Mouse (Mus musculus) forebrain, embryonic 11.5 days (tissue): ENCODE results near the gene Adamts20. TPM values are rescaled to one million over a fixed set of nuclear protein-coding genes. Genes with fewer than 3 reads are reported as not detected.

Experiments
- ATAC-seq: fragments of 200-750 bp; cut with Nextera tagmentation; replicated peaks from 2 replicates; pipeline ENCODE4 v1.8.0; 2017; ENCODE audit warnings: moderate TSS enrichment; ENCODE audit not compliant: low FRiP score
- DNase-seq: peaks from one replicate; pipeline ENCODE4 v3.0.0-alpha.2; 2017; ENCODE audit warnings: low spot score
- H3K27ac ChIP-seq: fragments of 300-500 bp; sonication (generic); 2 replicates; pipeline ENCODE4 v1.5.1; 2014; ENCODE audit warnings: low read depth, low read length
- H3K27me3 ChIP-seq: fragments of 300-500 bp; sonication (generic); 2 replicates; pipeline ENCODE4 v1.6.1; 2014; ENCODE audit warnings: mild to moderate bottlenecking, low read length, mixed read lengths; ENCODE audit not compliant: control insufficient read depth, insufficient read depth
- H3K36me3 ChIP-seq: fragments of 300-500 bp; sonication (generic); 2 replicates; pipeline ENCODE4 v1.6.1; 2014; ENCODE audit warnings: mild to moderate bottlenecking, low read length, moderate library complexity, mixed read lengths; ENCODE audit not compliant: control insufficient read depth, insufficient read depth
- H3K4me1 ChIP-seq: fragments of 300-500 bp; sonication (generic); replicated peaks from 2 replicates; pipeline ENCODE4 v1.6.1; 2014; ENCODE audit warnings: low read length, mixed read lengths; ENCODE audit not compliant: control insufficient read depth, insufficient read depth
- H3K4me2 ChIP-seq: fragments of 300-500 bp; sonication (generic); 2 replicates; pipeline ENCODE4 v1.6.1; 2014; ENCODE audit warnings: low read depth, mild to moderate bottlenecking, low read length, moderate library complexity, mixed read lengths; ENCODE audit not compliant: severe bottlenecking
- H3K4me3 ChIP-seq: fragments of 300-500 bp; sonication (generic); 2 replicates; pipeline ENCODE4 v1.5.1; 2014; ENCODE audit warnings: low read depth, low read length
- H3K9ac ChIP-seq: fragments of 300-500 bp; sonication (generic); 2 replicates; pipeline ENCODE4 v1.6.1; 2014; ENCODE audit warnings: low read length
- H3K9me3 ChIP-seq: fragments of 300-500 bp; sonication (generic); 2 replicates; pipeline ENCODE4 v1.6.1; 2016; ENCODE audit warnings: low read length, mixed read lengths; ENCODE audit not compliant: control insufficient read depth
- WGBS: fragments of 180-500 bp; shearing (Covaris S2); extraction: QIAGEN DNeasy Blood & Tissue Kit; methylation state at CpG from one replicate; pipeline ENCODE4 v1.1.7; 2014; 5-methylcytosine and 5-hydroxymethylcytosine counted together
- polyA plus RNA-seq: library from polyadenylated mRNA; unstranded; fragments of >200 nt; fragmentation: Nextera tagmentation; extraction: Ambion mirVana; gene quantifications from 2 replicates; pipeline ENCODE4 v1.2.1, GENCODE M21; 2014

Gene Adamts20
- polyA plus RNA-seq, 1 experiment from 2014 or later: 14.0 TPM

DNA sequence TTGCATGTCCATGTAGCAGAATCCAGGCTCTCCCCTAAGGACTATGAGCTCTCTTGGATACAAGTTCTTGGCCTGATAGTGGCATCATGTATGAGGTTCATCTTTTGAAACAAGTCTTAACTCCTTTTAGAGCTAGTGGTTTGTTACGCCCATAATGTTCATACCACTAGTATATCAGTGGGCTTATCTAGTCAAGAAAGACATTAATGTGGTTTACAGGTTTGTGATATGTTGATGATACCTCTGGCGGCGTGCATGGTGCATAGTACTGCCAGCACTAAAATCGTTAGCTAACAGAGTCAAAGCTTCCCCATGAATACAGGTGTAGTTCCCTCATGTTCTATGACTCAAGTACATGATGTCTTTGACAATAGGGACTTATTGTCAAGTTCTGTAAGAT lies 205.7 kb downstream of the Adamts20 start:
- no peak for DNase-seq
- Histone ChIP-seq H3K4me1 (no peaks in the 10 kb centered on the region), H3K4me2 (no peak overlapping the region), H3K9me3 (no peaks in the 10 kb centered on the region), H3K4me3 (no peak overlapping the region), H3K36me3 (no peaks in the 10 kb centered on the region), H3K27me3 (no peaks in the 10 kb centered on the region), H3K9ac (no peak overlapping the region), H3K27ac (no peak overlapping the region)
- ATAC-seq: no peak
- WGBS: 94% methylated on average over 4 of the region's 4 CpGs

DNA sequence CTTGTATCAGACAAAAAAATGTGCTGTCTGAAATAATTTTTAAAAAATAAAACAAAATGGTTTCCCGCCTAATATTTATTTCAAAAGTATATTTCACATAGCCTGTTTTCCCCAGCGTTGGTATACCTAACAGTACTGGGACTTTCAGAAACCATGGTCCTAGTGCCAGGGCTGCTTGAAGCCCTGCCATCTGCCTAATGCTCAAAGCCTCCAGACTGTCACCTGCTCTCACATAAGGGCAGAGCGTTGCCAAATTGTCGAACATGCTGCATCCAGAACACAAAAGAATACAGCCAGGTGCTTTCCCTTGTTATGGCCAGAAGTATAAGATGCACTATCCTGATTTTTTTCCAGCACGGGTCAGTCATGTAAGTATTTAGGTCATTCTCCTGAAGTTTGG lies 209.7 kb downstream of the Adamts20 start:
- H3K9me3 ChIP-seq: no peaks in the 10 kb centered on the region
- H3K36me3 ChIP-seq: no peaks in the 10 kb centered on the region
- 90% methylated on average over 5 of the region's 5 CpGs for WGBS
- no peak overlapping the region for H3K4me2 ChIP-seq
- DNase-seq: no peak
- no peaks in the 10 kb centered on the region for H3K4me1 ChIP-seq
- ATAC-seq: no peak
- H3K4me3 ChIP-seq: no peak overlapping the region
- H3K27ac ChIP-seq: no peak overlapping the region
- H3K27me3 ChIP-seq: no peaks in the 10 kb centered on the region
- no peak overlapping the region for H3K9ac ChIP-seq

DNA sequence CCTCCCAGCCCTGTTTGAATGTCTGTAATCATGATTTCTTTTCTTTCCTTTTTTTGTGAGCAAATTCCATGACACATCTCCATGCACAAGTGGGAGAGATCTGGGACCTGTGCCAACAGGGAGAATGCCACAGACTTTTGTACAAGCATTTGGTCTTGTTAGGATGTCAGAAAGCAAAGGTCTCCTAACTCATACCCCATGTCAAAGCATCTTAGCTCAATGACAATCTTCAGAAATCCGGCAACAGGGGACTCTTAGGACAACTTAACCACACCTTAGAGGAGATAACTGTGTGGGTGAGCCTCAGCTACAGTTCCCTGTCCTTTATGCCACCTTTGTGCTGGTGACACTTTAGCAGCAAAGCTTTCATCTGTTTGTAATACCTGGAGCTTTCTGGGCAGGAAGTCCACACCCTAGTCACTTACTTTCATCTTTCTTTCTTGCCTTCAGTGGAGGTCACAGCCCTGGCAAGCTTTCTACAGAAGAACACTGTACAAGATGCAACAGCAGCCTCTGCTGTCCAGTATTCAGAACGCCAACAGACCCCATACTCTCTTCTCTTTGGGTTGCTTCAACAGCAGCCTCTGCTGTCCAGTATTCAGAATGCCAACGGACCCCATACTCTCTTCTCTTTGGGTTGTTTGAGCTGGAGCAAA lies 210.2 kb downstream of the Adamts20 start:
- H3K27me3 ChIP-seq: no peaks in the 10 kb centered on the region
- H3K9ac ChIP-seq: no peak overlapping the region
- H3K4me1 ChIP-seq: no peaks in the 10 kb centered on the region
- H3K4me2 ChIP-seq: no peak overlapping the region
- ATAC-seq: no peak
- DNase-seq: no peak
- no peak overlapping the region for H3K4me3 ChIP-seq
- no peaks in the 10 kb centered on the region for H3K36me3 ChIP-seq
- 83% methylated on average over 3 of the region's 3 CpGs for WGBS
- H3K27ac ChIP-seq: no peak overlapping the region
- H3K9me3 ChIP-seq: no peaks in the 10 kb centered on the region

DNA sequence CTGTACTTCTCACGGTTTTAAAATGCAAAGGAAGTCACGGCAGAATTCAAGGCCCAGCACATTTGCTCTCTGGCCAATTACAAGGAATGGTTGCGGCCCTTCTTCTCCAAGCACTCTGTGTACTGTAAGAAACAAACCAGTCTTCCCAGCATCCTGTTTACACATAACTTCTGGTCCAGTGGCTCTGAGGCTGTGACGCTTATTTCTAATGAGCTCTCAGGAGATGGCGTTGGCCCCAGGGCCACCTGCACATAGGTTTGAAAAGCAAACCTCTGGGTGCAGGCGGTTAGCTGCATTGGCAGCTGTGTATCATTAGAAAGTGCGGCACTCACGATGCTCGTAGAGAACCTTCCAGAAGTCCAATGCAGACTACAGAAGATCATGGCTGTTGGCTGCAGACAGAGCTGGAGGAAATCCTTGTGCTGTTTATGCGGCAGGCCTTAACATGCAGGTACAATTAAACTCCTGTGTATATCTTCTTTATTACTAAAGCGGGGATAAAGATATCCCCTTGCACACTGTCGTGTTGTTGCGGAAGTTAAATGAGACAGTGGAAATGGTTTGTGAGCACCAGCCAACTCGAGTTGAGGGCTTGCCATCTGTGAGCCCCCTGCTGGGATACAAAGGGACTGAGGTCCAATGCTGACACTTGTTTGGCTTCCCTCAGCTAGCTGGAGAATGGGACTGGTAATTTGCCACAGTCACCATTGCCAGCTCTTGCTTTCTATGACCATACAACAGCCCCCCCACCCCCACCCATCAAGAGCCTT lies 210.9 kb downstream of the Adamts20 start:
- Histone ChIP-seq H3K9ac (no peak overlapping the region), H3K27ac (no peak overlapping the region), H3K36me3 (no peaks in the 10 kb centered on the region), H3K4me3 (no peak overlapping the region), H3K27me3 (no peaks in the 10 kb centered on the region), H3K9me3 (no peaks in the 10 kb centered on the region), H3K4me1 (no peaks in the 10 kb centered on the region), H3K4me2 (no peak overlapping the region)
- ATAC-seq (no peak), DNase-seq (no peak)
- 85% methylated on average over 14 of the region's 14 CpGs for WGBS

DNA sequence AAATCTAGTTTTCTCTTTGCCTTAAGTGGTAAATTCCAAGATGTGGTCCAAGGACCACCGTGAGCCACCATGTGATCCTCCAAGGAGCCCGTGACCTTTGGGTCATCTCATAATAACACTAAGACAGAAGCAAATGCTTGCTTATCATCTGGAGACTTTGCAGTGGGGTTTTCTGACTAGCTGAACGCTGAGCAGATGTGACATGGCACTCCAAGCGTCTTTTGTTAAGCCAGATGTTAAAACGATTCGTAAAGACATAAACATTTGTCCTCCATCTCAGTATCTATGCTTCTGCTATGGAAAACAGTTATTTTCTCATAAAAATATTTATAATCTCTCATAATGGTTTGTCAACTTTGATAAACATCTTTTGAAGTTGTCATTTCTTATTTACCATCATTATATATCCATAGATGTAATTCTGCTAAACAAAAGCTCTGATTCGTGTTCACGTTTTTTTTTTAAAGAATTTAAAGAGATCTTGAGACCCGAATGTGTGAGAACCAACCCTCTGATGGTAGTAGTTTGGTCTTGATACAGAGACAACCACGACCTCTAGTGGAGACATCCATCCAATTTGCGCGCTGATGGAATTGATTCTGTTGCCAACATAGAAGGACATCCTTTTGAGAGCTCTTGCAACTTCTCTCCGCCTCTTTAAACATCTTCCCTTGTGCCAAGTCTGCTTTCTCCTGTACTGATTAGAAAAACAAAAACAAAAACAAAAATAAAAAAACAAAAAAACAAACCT lies 212.1 kb downstream of the Adamts20 start:
- Histone ChIP-seq H3K27ac (no peak overlapping the region), H3K9me3 (no peaks in the 10 kb centered on the region), H3K4me3 (no peak overlapping the region), H3K36me3 (no peaks in the 10 kb centered on the region), H3K4me1 (no peaks in the 10 kb centered on the region), H3K9ac (no peak overlapping the region), H3K27me3 (no peaks in the 10 kb centered on the region), H3K4me2 (no peak overlapping the region)
- ATAC-seq: no peak
- no peak for DNase-seq
- 79% methylated on average over 13 of the region's 13 CpGs for WGBS

DNA sequence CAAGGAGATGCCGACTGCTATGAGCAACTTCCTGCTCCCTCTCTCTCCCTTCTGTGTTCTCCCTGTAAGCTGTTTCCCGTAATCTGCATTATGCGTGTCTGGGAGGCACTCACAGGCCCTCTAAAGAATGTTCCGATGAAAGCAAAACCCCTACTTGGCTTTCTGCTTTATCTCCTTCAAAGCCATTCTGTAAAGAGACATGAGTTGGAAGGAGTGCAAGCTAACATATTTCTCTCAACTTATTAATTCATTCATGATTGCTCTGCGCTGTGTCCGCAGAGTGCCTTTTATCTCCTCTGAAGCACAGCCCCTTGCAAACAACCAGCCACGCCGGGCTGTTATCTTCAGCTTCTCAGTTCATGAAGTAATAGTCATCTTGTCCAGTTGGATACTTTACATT lies 215.5 kb downstream of the Adamts20 start:
- no peaks in the 10 kb centered on the region for H3K9me3 ChIP-seq
- no peak overlapping the region for H3K9ac ChIP-seq
- no peaks in the 10 kb centered on the region for H3K36me3 ChIP-seq
- H3K27me3 ChIP-seq: no peaks in the 10 kb centered on the region
- WGBS: 82% methylated on average over 8 of the region's 8 CpGs
- H3K4me3 ChIP-seq: no peak overlapping the region
- ATAC-seq (no peak), DNase-seq (no peak)
- no peak overlapping the region for H3K4me2 ChIP-seq
- H3K4me1 ChIP-seq: no peaks in the 10 kb centered on the region
- H3K27ac ChIP-seq: no peak overlapping the region

DNA sequence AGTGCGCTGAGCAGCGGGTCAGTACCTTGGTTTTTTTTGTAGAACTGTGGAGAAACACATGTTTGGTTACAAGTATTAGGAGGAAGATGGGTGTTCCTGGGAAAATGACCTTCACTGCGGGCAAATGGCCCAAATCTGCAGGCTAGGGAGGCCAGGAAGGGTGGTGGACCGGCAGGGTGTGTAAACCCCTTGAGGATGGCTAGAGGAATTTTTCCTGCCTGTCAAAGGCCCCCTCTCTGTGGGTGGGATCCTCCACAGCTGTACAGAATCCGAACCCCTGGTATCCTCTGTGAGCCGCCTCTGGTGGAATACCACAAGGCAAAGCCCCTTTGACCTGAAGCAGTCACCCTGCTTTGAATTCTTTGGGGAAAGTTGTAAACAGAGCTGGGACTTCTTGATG lies 216.8 kb downstream of the Adamts20 start:
- H3K36me3 ChIP-seq: no peaks in the 10 kb centered on the region
- H3K27me3 ChIP-seq: no peaks in the 10 kb centered on the region
- H3K9ac ChIP-seq: no peak overlapping the region
- H3K4me3 ChIP-seq: no peak overlapping the region
- 76% methylated on average over 6 of the region's 6 CpGs for WGBS
- H3K9me3 ChIP-seq: no peaks in the 10 kb centered on the region
- no peak overlapping the region for H3K27ac ChIP-seq
- DNase-seq: no peak
- ATAC-seq: no peak
- no peak overlapping the region for H3K4me2 ChIP-seq
- H3K4me1 ChIP-seq: no peaks in the 10 kb centered on the region

DNA sequence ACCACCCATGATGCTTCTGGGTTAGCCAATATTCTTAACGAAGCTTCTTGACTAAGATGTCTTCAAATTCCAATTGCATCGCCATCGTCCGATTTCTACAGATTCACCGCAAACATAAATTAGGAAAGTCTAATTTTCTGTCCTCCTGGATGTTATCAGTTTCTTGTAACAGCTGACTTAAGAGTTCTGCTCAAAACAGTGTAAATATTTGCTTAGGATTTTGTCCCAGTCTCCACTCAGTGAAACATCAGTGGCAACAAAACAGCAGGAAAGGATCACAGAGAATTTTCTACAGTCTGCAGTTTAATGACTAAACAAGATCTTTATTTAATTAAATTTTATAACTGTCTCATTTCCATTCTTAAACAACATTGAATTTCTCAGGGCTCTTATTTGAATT lies 218.5 kb downstream of the Adamts20 start:
- no peaks in the 10 kb centered on the region for H3K9me3 ChIP-seq
- H3K9ac ChIP-seq: no peak overlapping the region
- H3K27ac ChIP-seq: no peak overlapping the region
- no peak for ATAC-seq
- no peaks in the 10 kb centered on the region for H3K4me1 ChIP-seq
- H3K4me2 ChIP-seq: no peak overlapping the region
- no peak overlapping the region for H3K4me3 ChIP-seq
- no peaks in the 10 kb centered on the region for H3K36me3 ChIP-seq
- DNase-seq: no peak
- 87% methylated on average over 5 of the region's 5 CpGs for WGBS
- no peaks in the 10 kb centered on the region for H3K27me3 ChIP-seq
